Mouse (Mus musculus) megakaryocyte, embryonic 14.5 days (primary cell): Measurements from ENCODE around the gene Gm28041.
"Not testable (repeated sequence)": the region's sequence is repeated elsewhere in the genome, so short reads cannot be mapped to it uniquely, and the experiment has no call there.

Experiments used
- FLI1 ChIP-seq: IDR thresholded peaks from 2 replicates; pipeline ENCODE4 v1.6.1; 2012; ENCODE audit warnings: low read length, inconsistent platforms, mixed read lengths
- GATA1 ChIP-seq: IDR thresholded peaks from 3 replicates; pipeline ENCODE4 v1.6.1; 2012; ENCODE audit warnings: mixed read lengths, low read length, inconsistent platforms, borderline replicate concordance

DNA sequence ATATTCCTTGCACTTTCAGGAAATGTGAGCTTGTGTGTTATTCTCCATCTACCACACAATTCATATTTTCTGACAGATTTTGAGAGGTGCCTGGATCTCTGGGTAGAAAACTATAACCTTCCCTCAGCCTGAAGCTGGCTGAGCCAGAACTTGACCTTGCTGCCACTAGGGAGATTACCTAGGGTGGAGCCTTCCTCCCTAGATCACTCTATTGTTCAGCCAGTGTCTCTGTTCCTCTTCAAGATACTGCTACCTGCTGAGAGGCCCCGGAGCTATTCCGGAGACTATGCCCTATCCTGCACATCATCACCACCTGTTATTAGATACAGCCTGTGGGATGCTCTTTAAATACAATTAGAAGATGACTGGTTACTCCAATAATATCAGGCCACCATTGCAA is 47.0 kb upstream of the Gm28041 start:
- not testable (repeated sequence) for TF ChIP-seq GATA1, FLI1
